Comparison of ENCODE assay signal across 8 mouse cellular contexts in the genomic region with DNA sequence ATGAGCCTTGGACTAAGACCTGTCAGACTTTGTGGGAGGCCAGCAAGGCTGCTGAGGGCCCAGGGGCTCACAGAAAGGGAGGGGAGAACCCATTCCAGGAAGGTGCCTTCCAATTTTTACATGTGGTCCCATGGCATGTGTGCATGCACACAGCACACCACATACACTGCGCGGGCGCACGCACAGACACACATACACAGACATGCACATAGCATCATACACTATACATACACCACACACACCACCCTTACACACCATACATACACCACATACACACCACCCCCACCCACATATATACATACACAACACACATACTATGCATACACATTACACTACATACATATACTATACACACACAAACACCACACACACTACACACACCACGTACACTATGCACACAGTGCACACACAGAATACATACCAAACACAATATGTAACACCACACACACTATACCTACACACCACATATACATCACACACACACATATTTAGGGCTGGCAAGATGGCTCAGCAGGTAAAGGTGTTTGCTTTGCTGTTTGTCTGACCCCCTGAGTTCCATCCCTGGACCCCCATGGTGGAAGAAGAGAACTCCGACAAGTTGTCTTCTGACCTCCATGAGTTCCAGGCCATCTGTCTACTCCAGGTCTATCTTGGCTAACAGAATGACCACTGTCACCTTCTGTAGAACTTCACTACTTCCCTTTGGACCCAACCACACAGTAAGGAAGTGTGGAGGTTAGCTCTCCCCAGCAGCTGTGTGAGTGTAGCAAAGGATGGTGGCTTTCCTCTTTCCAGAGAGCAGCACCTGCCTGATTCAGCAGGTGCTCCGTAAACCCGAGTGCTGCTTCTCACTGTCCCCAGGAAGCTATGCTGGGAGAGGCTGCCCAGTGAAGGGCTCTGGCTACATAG. TPM values are rescaled to one million over a fixed set of nuclear protein-coding genes. Genes with fewer than 3 reads are reported as not detected.
DNase-seq lines count a peak whose midpoint lies in the region; ATAC-seq and TF ChIP-seq lines count a peak whose summit lies in the region.

No protein-coding gene starts in this region.

- intact Hi-C loops in gastrocnemius, adult 2 months (cut with DNase I) = no loop called here

- peak overlapping the region; percentile 66 for H3K4me3 ChIP-seq in gastrocnemius, adult 2 months
- H3K4me3 ChIP-seq in hindbrain, embryonic 12.5 days = 0 out of 2 replicates have a peak overlapping the region, but pooled peaks have one; percentile 32
- no peak overlapping the region for H3K4me3 ChIP-seq in liver, embryonic 16.5 days (ENCODE audit: low read depth, low read length)

- DNase-seq in gastrocnemius, adult 2 months = no peak
- no peak for DNase-seq in gastrocnemius, postnatal 25 days
- DNase-seq in urinary bladder, postnatal 25 days (ENCODE audit: low spot score) = no peak
- no peak for DNase-seq in thymus, postnatal 10 days (ENCODE audit: low spot score in 2 of 2)
- no peak for DNase-seq in left cerebral cortex, adult 9 months (ENCODE audit: low spot score in 2 of 2)

- no peaks in the 10 kb centered on the region for H3K36me3 ChIP-seq in hindbrain, embryonic 12.5 days
- H3K36me3 ChIP-seq in liver, embryonic 16.5 days (ENCODE audit: control insufficient read depth, insufficient read depth) = no peaks in the 10 kb centered on the region

- no peaks in the 10 kb centered on the region for H3K27me3 ChIP-seq in hindbrain, embryonic 12.5 days
- no peaks in the 10 kb centered on the region for H3K27me3 ChIP-seq in liver, embryonic 16.5 days (ENCODE audit: control insufficient read depth, insufficient read depth, low read depth, low read length)

- WGBS in hindbrain, embryonic 12.5 days = 77% methylated on average over 8 of the region's 8 CpGs
- 67% methylated on average over 8 of the region's 8 CpGs for WGBS in liver, embryonic 16.5 days (ENCODE audit: insufficient replicate concordance)

- ATAC-seq in common myeloid progenitor, adult 5-6 weeks (replicated peaks; ENCODE audit: low read depth, poor library complexity, severe bottlenecking) = peak; percentile 20; the same call in 1 of the 2 replicates
- ATAC-seq in hindbrain, embryonic 12.5 days (ENCODE audit: low FRiP score) = peak; percentile 58
- no peak for ATAC-seq in liver, embryonic 16.5 days (ENCODE audit: low read depth)

- H3K27ac ChIP-seq in gastrocnemius, adult 2 months = peak overlapping the region; percentile 78; the same call in 1 of the 2 replicates
- H3K27ac ChIP-seq in hindbrain, embryonic 12.5 days = no peak overlapping the region
- H3K27ac ChIP-seq in liver, embryonic 16.5 days (ENCODE audit: low read length) = no peak overlapping the region

- H3K4me2 ChIP-seq in hindbrain, embryonic 12.5 days (replicated peaks) = peak overlapping the region; percentile 55
- peak overlapping the region; percentile 28; the same call in 1 of the 2 replicates for H3K4me2 ChIP-seq in liver, embryonic 16.5 days (ENCODE audit: low read depth, low read length)

- 0 out of 2 replicates have a peak, but pooled peaks cover 8% of the 10 kb centered on the region for H3K4me1 ChIP-seq in hindbrain, embryonic 12.5 days
- H3K4me1 ChIP-seq in liver, embryonic 16.5 days (ENCODE audit: control insufficient read depth, low read depth, low read length) = peaks cover 2% of the 10 kb centered on the region

- TF ChIP-seq CTCF in gastrocnemius, adult 2 months (IDR thresholded peaks at IDR 0.05) = no peak

- no peaks in the 10 kb centered on the region for H3K9me3 ChIP-seq in hindbrain, embryonic 12.5 days (replicated peaks)
- no peaks in the 10 kb centered on the region for H3K9me3 ChIP-seq in liver, embryonic 16.5 days (replicated peaks; ENCODE audit: control insufficient read depth, low read length)

- H3K9ac ChIP-seq in hindbrain, embryonic 12.5 days = peak overlapping the region; percentile 23; the same call in 1 of the 2 replicates
- H3K9ac ChIP-seq in liver, embryonic 16.5 days (ENCODE audit: low read depth, low read length) = no peak overlapping the region

RNA-seq across cellular contexts. Expression of a gene that starts 21.2 kb away (rescaled TPM):
- 1 to 10 TPM in 1 of 2 experiments, under 1 TPM in 1; 0.97 to 1.1 TPM for total RNA-seq in gastrocnemius, adult 2 months (2021)
- total RNA-seq in gastrocnemius, postnatal 25 days (2021) = 1 to 10 TPM; 2.1 to 2.5 TPM
- 0.58 and 1.8 TPM in 2 replicates for total RNA-seq in common myeloid progenitor, adult 5-6 weeks (2017)
- 4.7 and 4.8 TPM in 2 replicates for polyA plus RNA-seq in hindbrain, embryonic 12.5 days (2016; fragmentation: Nextera tagmentation; extraction: Ambion mirVana)
- polyA plus RNA-seq in liver, embryonic 16.5 days (2015; fragmentation: Nextera tagmentation; extraction: Ambion mirVana) = 0.07 TPM in 1 of 2 replicates, not detected in the other
